Mouse (Mus musculus): ENCODE measurements around the gene Wnt5b. TPM values are rescaled to one million over a fixed set of nuclear protein-coding genes. Genes with fewer than 3 reads are reported as not detected.

The Wnt5b gene
- total and polyA plus RNA-seq, 3 experiments = 0.04 TPM; not detected in 2

DNA sequence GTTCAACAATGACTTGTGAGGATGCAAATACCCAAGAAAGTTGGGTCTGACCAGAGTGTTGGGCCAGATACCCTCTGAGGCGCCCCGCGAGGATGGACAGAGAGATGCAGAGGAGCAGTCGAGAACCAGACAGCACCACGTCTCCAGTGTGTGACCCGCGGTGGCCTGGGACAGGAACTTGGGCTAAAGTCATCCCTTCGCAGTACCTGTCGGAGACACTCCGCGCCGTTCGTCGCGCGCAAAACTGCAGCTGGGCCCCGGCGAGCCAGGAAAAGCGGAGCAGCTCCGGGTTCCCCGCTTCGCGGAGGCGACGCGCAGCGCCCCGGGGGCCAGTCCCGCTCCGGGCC is 718 bp downstream of the Wnt5b start:
- DNase-seq (ENCODE audit: low read depth, low spot score) = no peak
- no peaks in the 10 kb centered on the region for H3K4me1 ChIP-seq (ENCODE audit: control insufficient read depth in 1 of 2, insufficient read depth in 2 of 2, low read length in 2 of 2)
- no peak overlapping the region for H3K4me3 ChIP-seq (ENCODE audit: control insufficient read depth in 1 of 2, insufficient read depth in 1 of 2, low read depth in 2 of 2, low read length in 2 of 2)
- no peak overlapping the region for H3K9ac ChIP-seq (ENCODE audit: control insufficient read depth, low read depth, low read length, poor library complexity, severe bottlenecking)
- no peaks in the 10 kb centered on the region for H3K79me2 ChIP-seq (ENCODE audit: control insufficient read depth, insufficient read depth, low read length, poor library complexity)
- H3K27me3 ChIP-seq (ENCODE audit: control insufficient read depth in 1 of 2, insufficient read depth in 2 of 2, low read length in 2 of 2) = no peaks in the 10 kb centered on the region; a peak in 1 of 4 replicates
- TF ChIP-seq CHD2 (IDR thresholded peaks at IDR 0.05; ENCODE audit: low read length) (no peak), ELF1 (IDR thresholded peaks at IDR 0.05; ENCODE audit: low read depth, low read length) (no peak), HCFC1 (IDR thresholded peaks at IDR 0.05; ENCODE audit: low read depth, low read length) (no peak), CTCF (IDR thresholded peaks at IDR 0.05 in 2 of 3, conservative IDR thresholded peaks at IDR 0.05 in 1 of 3; ENCODE audit: control insufficient read depth in 1 of 3, insufficient read depth in 1 of 3, low read depth in 2 of 3, low read length in 3 of 3, poor library complexity in 1 of 3, severe bottlenecking in 1 of 3) (no peak), TBP (IDR thresholded peaks at IDR 0.05; ENCODE audit: low read depth, low read length) (no peak), ZMIZ1 (IDR thresholded peaks at IDR 0.05; ENCODE audit: low read depth, low read length) (no peak), ZC3H11A (IDR thresholded peaks at IDR 0.05; ENCODE audit: low read depth, low read length) (no peak), MYC (IDR thresholded peaks at IDR 0.05; ENCODE audit: low read depth, low read length) (no peak), SMC3 (IDR thresholded peaks at IDR 0.05; ENCODE audit: low read depth, low read length) (no peak), MEF2A (IDR thresholded peaks at IDR 0.05; ENCODE audit: extremely low read depth, insufficient replicate concordance, low read depth, low read length, poor library complexity, severe bottlenecking) (no peak)
- no peaks in the 10 kb centered on the region for H3K9me3 ChIP-seq (replicated peaks; ENCODE audit: insufficient read depth, low read length)
- H3K27ac ChIP-seq (ENCODE audit: control insufficient read depth, low read depth, low read length) = no peak overlapping the region
- no peaks in the 10 kb centered on the region for H3K36me3 ChIP-seq (ENCODE audit: control insufficient read depth in 1 of 2, insufficient read depth in 2 of 2, low read length in 2 of 2)

- Histone ChIP-seq H3K36me3 (ENCODE audit: control insufficient read depth in 1 of 2, insufficient read depth in 2 of 2, low read length in 2 of 2) (no peaks in the 10 kb centered on the region), H3K4me1 (ENCODE audit: control insufficient read depth in 1 of 2, insufficient read depth in 2 of 2, low read length in 2 of 2) (no peaks in the 10 kb centered on the region), H3K4me3 (ENCODE audit: control insufficient read depth in 1 of 2, insufficient read depth in 1 of 2, low read depth in 2 of 2, low read length in 2 of 2) (no peak overlapping the region), H3K79me2 (ENCODE audit: control insufficient read depth, insufficient read depth, low read length, poor library complexity) (no peaks in the 10 kb centered on the region), H3K9ac (ENCODE audit: control insufficient read depth, low read depth, low read length, poor library complexity, severe bottlenecking) (no peak overlapping the region), H3K9me3 (replicated peaks; ENCODE audit: insufficient read depth, low read length) (no peaks in the 10 kb centered on the region), H3K27me3 (ENCODE audit: control insufficient read depth in 1 of 2, insufficient read depth in 2 of 2, low read length in 2 of 2) (peaks cover 0 to 3% of the 10 kb centered on the region in 2 experiments; a peak in 1 of 4 replicates), H3K27ac (ENCODE audit: control insufficient read depth, low read depth, low read length) (no peak overlapping the region)
- TF ChIP-seq CHD2 (IDR thresholded peaks at IDR 0.05; ENCODE audit: low read length) = no peak
- TF ChIP-seq ZC3H11A (IDR thresholded peaks at IDR 0.05; ENCODE audit: low read depth, low read length) = no peak
- no peak for TF ChIP-seq TCF12 (IDR thresholded peaks at IDR 0.05; ENCODE audit: low read depth, low read length)
- no peak for TF ChIP-seq POLR2AphosphoS2 (IDR thresholded peaks at IDR 0.05; ENCODE audit: low read length)
- TF ChIP-seq NELFE (IDR thresholded peaks at IDR 0.05; ENCODE audit: low read depth, low read length) = no peak
- no peak for TF ChIP-seq E2F4 (IDR thresholded peaks at IDR 0.05; ENCODE audit: borderline replicate concordance, low read depth, low read length)
- TF ChIP-seq MAFK (IDR thresholded peaks at IDR 0.05; ENCODE audit: borderline replicate concordance, low read depth, low read length) = no peak
- no peak for TF ChIP-seq POLR2AphosphoS5 (IDR thresholded peaks at IDR 0.05; ENCODE audit: borderline replicate concordance, low read depth, low read length)
- TF ChIP-seq UBTF (IDR thresholded peaks at IDR 0.05; ENCODE audit: borderline replicate concordance, insufficient read depth, low read depth, low read length) = no peak
- TF ChIP-seq MAZ (IDR thresholded peaks at IDR 0.05; ENCODE audit: low read depth, low read length) = no peak
- no peak for TF ChIP-seq POLR2A (IDR thresholded peaks at IDR 0.05; ENCODE audit: control insufficient read depth in 1 of 2, insufficient read depth in 1 of 2, low read depth in 1 of 2, low read length in 2 of 2, poor library complexity in 1 of 2)
- no peak for TF ChIP-seq MYB (IDR thresholded peaks at IDR 0.05; ENCODE audit: low read depth, low read length)
- no peak for TF ChIP-seq ZMIZ1 (IDR thresholded peaks at IDR 0.05; ENCODE audit: low read depth, low read length)
- no peak for TF ChIP-seq EP300 (IDR thresholded peaks at IDR 0.05; ENCODE audit: low read depth in 1 of 2, low read length in 2 of 2)
- TF ChIP-seq MYC (IDR thresholded peaks at IDR 0.05; ENCODE audit: low read depth, low read length) = no peak
- no peak for TF ChIP-seq MAX (IDR thresholded peaks at IDR 0.05; ENCODE audit: low read length)
- no peak for TF ChIP-seq KAT2A (conservative IDR thresholded peaks at IDR 0.05; ENCODE audit: low read depth, low read length)
- DNase-seq (ENCODE audit: low read depth, low spot score) = no peak
Measured at GRCm38 (mm10) chr6:119535867-119536266, 8.3 kb downstream of the Wnt5b start.
